Mouse (Mus musculus) cerebellum, adult 2 months (tissue): Measurements from ENCODE around the gene P2rx7. TPM values are rescaled to one million over a fixed set of nuclear protein-coding genes. Genes with fewer than 3 reads are reported as not detected.

Experiments
- DNase-seq, 2 experiments: peaks; one replicate each; pipeline ENCODE4 v3.0.0; 2021
- H3K27ac ChIP-seq: fragments of 200-500 bp; 2 replicates; pipeline ENCODE4 v1.5.1; 2012; ENCODE audit warnings: low read length, control low read depth, inconsistent platforms; ENCODE audit not compliant: insufficient read depth
- H3K27me3 ChIP-seq: fragments of 200-500 bp; 2 replicates; pipeline ENCODE4 v1.6.1; 2012; ENCODE audit warnings: inconsistent platforms, mild to moderate bottlenecking, low read length, moderate library complexity; ENCODE audit not compliant: control insufficient read depth, insufficient read depth
- H3K4me1 ChIP-seq: fragments of 200-500 bp; 2 replicates; pipeline ENCODE4 v1.6.1; 2011; ENCODE audit warnings: low read length; ENCODE audit not compliant: control insufficient read depth, insufficient read depth
- H3K4me3 ChIP-seq: fragments of 200-500 bp; replicated peaks from 2 replicates; pipeline ENCODE3; 2011; ENCODE audit warnings: mild to moderate bottlenecking, low read depth, low read length, control low read depth; ENCODE audit not compliant: insufficient read depth
- CTCF ChIP-seq: fragments of 200-500 bp; IDR thresholded peaks from 2 replicates; pipeline ENCODE4 v1.5.1; 2011; ENCODE audit warnings: low read depth, mild to moderate bottlenecking, control low read depth, low read length, moderate library complexity, borderline replicate concordance; ENCODE audit not compliant: insufficient read depth
- POLR2A ChIP-seq: fragments of 200-500 bp; IDR thresholded peaks from 2 replicates; pipeline ENCODE4 v1.6.1; 2011; ENCODE audit warnings: low read length, control low read depth, borderline replicate concordance; ENCODE audit not compliant: insufficient read depth
- whole genome bisulfite sequencing: fragments of 180-500 bp; shearing (Covaris S2); methylation state at CpG from one replicate; pipeline ENCODE4 v1.1.7; 2018; 5-methylcytosine and 5-hydroxymethylcytosine counted together
- polyA plus RNA-seq: library from polyadenylated mRNA; depleted of rRNA; stranded (reverse); fragments of >200 nt; gene quantifications from 2 replicates; pipeline ENCODE4 v1.2.3, GENCODE M21; 2012

The P2rx7 gene
- polyA plus RNA-seq, 1 experiment = 16.8 TPM

DNA sequence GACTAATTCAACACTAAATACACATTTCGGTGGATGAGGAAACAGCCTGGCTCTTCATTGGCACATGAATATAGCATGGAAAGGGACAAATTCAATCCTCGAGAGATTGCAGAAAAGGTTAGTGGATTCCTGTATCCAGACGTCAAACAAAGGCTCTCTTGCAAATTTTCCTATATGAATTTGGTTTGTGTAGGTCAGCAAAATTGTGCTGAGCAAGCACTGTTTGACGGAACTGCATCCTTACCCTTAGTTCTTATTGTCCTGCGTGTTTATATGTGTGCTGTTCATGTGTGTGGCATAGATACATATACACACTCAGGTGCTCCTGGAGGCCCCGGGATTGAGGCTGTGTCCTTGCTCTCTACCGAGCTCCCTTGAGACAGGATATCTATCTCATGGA lies 45.4 kb downstream of the P2rx7 start:
- no peak for TF ChIP-seq CTCF
- no peak for TF ChIP-seq POLR2A
- no peaks in the 10 kb centered on the region for H3K27me3 ChIP-seq
- H3K4me1 ChIP-seq = no peaks in the 10 kb centered on the region
- no peak for DNase-seq
- no peak overlapping the region for H3K27ac ChIP-seq
- H3K4me3 ChIP-seq = no peak overlapping the region
- 92% methylated on average over 7 of the region's 7 CpGs for WGBS

DNA sequence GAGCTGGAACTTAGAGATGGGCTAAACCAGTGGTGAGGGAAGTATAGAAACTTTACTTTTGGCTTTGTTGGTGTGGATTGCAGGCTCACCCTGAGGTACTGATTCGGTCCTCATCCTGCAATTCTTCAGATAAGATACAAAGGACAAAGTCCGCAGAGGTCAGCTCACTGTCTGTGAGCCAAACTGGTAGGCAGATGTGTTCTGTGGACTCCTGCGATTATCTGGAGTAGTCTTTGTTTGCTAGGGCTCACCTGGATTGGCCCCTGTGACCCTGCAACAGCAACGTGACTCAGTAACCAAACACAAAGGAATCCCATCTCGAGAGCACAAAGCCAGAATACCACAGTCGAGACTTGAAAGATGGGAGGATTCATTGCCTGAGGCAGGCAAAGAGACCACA lies 46.8 kb downstream of the P2rx7 start:
- H3K27me3 ChIP-seq = no peaks in the 10 kb centered on the region
- 65% methylated on average over 6 of the region's 6 CpGs for WGBS
- H3K4me1 ChIP-seq = no peaks in the 10 kb centered on the region
- TF ChIP-seq CTCF = no peak
- no peak for TF ChIP-seq POLR2A
- H3K27ac ChIP-seq = no peak overlapping the region
- no peak overlapping the region for H3K4me3 ChIP-seq
- no peak for DNase-seq

DNA sequence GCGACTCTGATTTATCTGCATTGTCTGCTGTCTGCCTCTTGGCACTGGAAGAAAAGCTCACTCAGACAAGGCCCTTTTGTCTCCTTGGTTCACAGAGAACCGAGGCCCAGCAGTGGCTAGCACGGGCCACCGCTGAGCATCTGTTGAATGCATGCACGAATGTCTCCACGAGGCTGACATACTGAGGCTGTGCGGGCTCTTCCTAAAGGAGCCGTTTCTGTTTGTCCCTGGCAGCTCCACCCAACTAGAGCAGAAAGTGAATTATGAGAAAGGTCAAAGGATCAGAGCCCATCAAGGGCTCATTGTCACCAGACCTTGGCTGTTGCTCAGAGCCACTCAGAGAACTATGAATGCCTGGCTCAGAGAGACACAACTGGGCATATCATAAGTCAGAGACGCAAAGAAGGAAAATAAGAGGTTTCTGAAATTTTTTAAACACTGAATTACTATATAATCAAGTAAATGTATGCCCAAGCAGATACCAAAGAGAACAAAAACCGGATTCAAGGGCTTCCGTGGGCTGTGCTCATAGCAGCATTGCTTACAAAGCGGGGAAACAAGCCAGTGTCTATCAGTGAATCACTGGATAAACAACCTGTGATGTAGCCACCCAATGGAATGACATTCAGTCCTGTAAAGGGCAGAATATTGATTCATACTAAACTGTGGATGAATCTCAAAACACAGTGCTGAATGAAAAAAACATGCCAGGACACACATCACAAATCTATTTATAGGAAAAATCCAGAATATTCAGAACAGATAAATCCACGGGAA lies 49.9 kb downstream of the P2rx7 start:
- peak in 1 of 2 experiments; percentile 32 for DNase-seq
- H3K27me3 ChIP-seq = no peaks in the 10 kb centered on the region
- no peak overlapping the region for H3K27ac ChIP-seq
- H3K4me3 ChIP-seq = no peak overlapping the region
- 40% methylated on average over 13 of the region's 13 CpGs for WGBS
- no peaks in the 10 kb centered on the region for H3K4me1 ChIP-seq
- TF ChIP-seq CTCF = no peak
- TF ChIP-seq POLR2A = no peak

DNA sequence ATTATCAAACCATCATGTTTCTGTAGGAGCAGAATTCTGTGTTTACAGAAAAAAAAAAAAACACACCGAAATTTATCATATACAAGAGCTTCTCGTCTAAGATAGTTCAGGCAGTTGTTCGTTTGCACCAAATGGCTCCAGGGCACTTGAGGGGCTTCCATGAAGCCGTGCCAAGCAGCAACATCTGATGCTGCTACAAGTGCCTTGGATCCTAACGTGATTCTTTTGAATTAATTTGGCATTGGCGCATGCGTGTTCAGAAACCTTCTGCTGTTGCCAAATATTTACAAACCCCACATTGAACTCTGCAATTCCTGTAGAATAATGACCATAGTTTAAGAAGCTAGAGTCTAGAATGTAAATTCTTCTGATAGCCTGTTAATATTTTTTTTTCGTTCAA lies 51.8 kb downstream of the P2rx7 start:
- TF ChIP-seq POLR2A = no peak
- no peak for TF ChIP-seq CTCF

DNA sequence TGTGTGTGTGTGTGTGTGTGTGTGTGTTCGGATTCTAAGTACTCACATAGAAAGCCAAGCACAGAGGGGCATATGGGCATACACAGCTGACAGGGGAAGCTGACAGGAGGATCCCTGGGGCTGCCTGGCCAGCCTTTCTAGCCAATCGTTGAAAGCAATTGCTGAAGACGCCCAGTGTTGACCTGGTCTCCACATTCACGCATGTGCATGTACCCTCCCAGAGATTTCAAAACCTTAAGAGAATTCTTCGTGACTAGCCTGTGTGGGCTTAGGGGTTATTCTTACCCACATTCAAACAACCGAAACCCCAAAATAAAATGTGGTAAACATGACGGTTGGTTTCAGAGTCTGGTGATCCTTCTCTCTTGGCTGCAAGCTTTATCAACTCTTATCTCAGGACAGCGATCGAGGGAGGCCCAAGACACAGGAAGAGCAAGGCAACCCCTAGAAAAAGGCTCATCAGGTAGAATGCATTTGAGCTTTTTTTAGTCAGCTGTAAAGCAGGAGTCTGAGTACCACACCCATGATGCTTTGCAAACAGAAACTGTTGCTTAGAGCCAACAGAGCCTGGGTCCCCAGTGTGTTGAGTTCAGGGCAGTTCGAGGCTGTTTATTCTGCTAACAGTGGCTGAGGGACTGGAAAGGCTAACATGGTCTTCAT lies 54.5 kb downstream of the P2rx7 start:
- Histone ChIP-seq H3K27me3 (no peaks in the 10 kb centered on the region), H3K4me1 (no peaks in the 10 kb centered on the region), H3K4me3 (no peak overlapping the region), H3K27ac (no peak overlapping the region)
- no peak for DNase-seq
- no peak for TF ChIP-seq CTCF
- no peak for TF ChIP-seq POLR2A
- WGBS = 49% methylated on average over 10 of the region's 10 CpGs

More for the DNA sequence above, 51.8 kb downstream of the P2rx7 start:
- Histone ChIP-seq H3K27me3 (no peaks in the 10 kb centered on the region), H3K4me3 (no peak overlapping the region), H3K27ac (no peak overlapping the region), H3K4me1 (no peaks in the 10 kb centered on the region)
- no peak for DNase-seq
- 54% methylated on average over 8 of the region's 8 CpGs for WGBS

DNA sequence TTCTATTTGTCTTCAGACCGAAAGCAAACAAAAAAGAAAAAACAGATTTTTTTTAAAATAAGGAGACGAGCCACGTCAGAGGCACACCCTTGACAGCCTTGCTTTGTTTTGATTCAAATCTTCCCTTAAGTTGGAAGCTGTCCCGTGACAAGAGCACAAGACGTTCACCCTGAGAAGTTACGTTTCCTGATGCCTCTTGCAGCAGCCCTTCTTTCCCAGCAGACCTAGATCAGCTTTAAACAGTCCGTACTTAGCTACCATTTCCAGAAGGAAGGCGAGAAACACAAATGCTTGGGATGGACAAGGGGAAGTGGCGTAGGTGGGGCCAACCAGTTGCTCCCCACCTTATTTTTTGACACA lies 55.0 kb downstream of the P2rx7 start:
- H3K27me3 ChIP-seq = no peaks in the 10 kb centered on the region
- H3K4me3 ChIP-seq = no peak overlapping the region
- H3K27ac ChIP-seq = no peak overlapping the region
- no peaks in the 10 kb centered on the region for H3K4me1 ChIP-seq
- no peak for DNase-seq
- TF ChIP-seq CTCF (no peak), POLR2A (no peak)
- 87% methylated on average over 9 of the region's 9 CpGs for WGBS

DNA sequence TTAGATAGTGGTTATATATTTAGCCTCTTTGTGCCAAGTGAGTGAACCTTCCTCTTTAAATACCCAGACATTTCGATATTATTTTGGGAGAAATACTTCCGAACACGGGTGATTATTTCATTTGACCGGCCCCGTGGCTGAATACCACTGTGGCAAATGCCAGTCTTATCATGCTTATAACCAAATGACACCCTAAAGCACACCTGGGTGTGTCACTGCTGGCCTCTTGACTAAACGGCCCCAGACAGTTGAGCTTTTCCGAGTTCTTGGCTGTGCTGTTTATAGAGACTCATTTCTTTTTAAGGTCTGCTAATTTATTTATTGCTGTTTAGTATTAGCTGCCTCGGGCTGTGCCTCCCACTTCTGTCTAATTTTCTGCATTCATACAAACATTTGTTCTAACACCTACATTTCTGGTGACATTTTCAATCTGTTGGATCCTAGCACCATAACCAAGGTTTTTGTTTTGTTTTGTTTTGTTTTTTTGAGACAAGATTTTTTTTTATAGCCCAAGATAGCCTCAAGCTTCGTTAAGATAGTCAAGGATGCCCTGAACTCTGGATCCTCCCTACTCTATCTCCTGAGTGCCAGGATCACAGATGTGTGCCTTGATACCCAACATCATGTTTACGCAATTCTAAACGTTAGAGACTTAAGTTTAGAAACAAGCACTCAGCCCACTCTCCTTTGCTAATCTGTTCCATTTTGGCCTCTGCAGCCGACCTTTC lies 56.6 kb downstream of the P2rx7 start:
- no peak for DNase-seq
- WGBS = 90% methylated on average over 12 of the region's 12 CpGs
- no peaks in the 10 kb centered on the region for H3K27me3 ChIP-seq
- H3K4me1 ChIP-seq = no peaks in the 10 kb centered on the region
- H3K4me3 ChIP-seq = no peak overlapping the region
- no peak for TF ChIP-seq POLR2A
- no peak for TF ChIP-seq CTCF
- H3K27ac ChIP-seq = no peak overlapping the region
